Mouse (Mus musculus) CD4-positive, CD25-positive, alpha-beta regulatory T cell, adult 4 months (primary cell): ENCODE results near the gene Timp3. TPM values are rescaled to one million over a fixed set of nuclear protein-coding genes. Genes with fewer than 3 reads are reported as not detected.
"Not testable (repeated sequence)": the region's sequence is repeated elsewhere in the genome, so short reads cannot be mapped to it uniquely, and the experiment has no call there.

Experiments used
- ATAC-seq: one replicate; pipeline ENCODE4 v1.8.0; 2017
- polyA plus RNA-seq, 2 experiments: library from polyadenylated mRNA; unstranded; fragments of 100-300 nt; shearing (Covaris generic); gene quantifications; one replicate each; pipeline ENCODE4 v1.2.1; 2017

Gene Timp3
- polyA plus RNA-seq, 2 experiments from 2014 or later = not detected

DNA sequence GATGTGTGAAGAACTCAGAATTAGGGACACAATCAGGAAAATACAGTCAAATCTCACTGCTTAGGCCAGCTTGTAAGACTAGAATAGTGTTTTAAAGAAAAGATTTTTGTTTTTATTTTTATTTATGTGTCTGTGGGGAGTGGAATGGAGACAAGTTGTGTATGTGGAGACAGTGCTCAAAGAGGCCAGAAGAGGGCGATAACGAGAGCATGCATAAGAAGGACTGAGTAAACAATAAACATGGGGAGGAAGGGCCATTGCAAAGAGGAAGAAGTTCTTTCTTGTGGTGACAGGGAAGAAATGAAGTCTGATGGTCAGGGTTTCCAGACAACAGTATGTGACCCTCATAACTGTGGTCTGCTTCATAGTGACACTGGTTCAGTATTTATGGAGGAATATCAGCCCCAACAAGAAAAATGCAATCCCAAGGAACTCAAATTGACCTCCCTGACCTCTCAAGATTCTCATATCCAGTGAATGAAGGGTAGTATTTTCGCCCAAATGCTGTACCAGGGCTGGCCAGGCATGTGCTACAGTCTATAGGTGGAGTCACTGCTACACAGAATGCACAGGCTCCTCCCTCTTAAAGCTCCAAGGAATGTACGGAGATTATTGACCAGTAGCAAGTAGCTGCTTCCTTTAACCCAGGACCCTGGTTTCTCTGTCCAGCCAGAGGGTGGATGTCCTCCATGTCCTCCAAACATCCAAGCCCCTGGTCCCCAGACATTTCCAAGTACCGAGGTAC lies 56.8 kb downstream of the Timp3 start:
- ATAC-seq = no peak

DNA sequence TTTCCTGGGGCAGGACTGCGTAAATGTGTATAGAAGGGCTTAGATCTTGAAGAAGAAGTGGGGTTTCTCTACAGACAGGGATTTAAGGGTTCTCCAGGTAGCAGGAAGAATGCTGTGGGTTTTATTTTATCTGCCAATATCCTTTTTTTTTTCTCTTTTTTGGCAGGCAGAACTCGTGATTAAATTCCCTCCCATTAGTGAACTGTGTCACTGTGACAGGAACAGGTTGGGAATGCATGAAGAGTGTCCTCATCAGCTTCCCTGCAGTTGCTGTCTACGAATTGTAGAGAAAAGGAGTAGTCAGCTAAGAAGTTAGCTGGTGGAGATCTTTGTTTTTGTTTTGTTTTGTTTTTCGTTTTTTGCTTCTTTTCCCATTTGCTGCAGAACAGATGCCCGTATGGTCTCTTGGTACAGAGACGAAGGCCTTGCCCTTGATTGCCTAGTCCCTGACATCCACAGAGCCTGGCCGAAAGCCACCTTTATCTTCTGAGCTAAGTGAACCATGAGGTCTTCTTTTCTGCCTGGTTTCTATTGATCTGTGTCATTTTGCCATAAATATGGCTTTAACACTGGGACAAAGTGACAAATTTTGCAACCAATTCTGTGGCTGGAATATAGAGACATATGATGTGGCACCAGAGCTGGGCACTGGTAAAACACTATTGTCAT lies 58.3 kb downstream of the Timp3 start:
- ATAC-seq = no peak

DNA sequence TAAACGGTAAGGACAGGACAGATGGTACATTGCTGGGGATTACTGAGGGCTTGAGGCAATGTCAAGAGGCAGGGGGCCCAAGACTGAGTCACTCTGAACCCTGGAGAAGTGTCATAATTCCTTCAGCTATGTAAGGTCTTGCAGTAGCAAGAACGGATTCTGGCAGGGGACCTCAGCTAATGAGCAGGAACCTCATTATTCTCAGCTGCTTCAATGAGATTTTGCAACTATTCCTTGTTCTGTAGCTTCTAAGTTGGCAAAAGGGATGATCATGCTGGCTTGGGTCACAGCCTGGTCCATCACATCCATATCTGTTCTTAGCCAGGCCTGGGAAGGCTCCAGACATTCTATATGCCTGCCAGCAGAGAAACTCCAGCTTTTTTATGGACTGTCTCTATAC lies 59.0 kb downstream of the Timp3 start:
- ATAC-seq = no peak

DNA sequence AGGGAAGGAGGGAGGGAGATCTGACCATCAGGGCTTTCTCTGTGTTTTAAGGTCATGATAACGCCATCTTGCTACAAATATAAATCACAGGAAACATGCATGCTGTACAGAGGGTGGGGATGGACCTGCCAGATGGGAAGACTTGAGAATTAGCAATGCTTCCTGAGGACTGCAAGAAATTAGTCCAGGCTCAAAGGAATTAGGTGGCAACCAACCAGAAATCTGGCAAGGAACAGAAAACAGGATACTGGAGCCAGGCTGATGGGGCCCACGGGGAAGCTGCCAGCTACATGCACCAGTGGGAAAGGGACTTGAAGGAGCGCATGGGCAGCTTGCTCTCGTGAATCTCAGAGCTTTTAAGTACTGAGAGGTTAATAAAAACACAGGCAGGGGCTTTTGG lies 59.5 kb downstream of the Timp3 start:
- no peak for ATAC-seq

DNA sequence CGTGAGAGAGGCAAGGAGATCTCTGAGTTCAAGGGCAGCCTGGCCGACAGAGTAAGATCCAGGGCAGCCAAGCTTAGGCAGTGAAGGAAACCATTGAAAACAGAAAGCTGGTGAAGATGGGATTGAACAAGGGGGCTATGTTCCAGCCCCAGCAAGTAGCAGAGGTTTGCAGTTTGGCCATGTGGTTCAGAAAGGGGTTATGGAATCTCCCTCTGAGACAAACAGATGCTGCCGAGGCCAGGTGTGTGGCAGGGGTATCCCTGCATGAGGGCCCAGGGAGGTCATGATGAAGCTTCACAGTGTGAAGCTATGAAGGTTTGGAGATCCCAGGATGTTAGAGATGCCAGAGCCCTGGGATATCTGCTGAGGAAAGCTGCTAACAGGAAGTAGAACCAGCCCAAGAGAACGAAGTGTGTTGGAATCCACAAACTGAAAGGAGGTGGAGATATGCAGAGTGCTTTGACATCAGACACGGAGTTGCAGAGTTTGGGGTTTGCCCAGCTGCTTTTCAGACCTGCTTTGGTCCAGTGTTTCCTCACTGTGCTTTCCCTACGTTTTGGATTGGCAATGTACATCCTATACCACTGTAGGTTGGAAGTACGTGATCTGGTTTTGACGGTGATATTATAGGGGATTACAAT lies 63.6 kb downstream of the Timp3 start:
- no peak for ATAC-seq

DNA sequence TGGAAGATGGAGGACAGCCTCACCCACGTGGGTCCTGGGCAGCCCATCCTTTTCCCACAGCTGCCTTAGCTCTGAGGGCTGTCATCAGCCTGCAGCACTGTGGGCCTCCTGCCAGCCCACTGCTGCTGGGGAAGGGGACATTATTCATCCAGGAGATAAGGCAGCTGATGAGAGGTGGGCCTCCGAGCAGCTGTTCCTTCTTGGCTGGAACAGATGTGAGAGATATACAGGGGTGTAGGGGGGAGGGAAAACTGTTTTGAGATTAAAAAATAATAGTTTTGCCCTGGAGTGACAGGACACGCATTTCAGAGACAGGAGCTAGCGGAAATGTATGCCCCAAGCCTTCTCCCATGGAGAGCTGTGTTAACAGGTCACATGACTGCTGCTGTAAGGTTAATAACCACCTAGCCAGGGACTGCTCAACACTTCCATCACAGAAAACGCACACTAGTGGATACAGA lies 65.5 kb downstream of the Timp3 start:
- ATAC-seq = no peak

DNA sequence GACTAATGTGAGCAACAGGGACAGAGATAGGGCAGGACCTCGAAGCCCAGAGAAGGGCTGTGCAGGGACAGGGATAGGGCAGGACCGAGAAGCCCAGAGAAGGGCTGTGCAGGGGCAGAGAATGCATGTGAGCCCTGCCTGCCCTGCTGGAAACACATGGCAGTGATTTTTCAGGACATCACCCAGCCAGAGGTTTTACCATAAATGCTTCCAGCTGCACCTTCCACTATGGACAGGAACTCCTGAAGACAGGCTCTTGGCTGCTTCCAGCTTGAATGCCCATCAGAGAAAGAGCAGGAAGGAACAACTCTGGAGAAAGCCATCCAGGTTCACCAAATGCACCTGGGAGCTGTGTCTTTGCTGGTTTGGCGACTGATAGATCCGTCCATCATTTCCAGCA lies 67.2 kb downstream of the Timp3 start:
- ATAC-seq = no peak

DNA sequence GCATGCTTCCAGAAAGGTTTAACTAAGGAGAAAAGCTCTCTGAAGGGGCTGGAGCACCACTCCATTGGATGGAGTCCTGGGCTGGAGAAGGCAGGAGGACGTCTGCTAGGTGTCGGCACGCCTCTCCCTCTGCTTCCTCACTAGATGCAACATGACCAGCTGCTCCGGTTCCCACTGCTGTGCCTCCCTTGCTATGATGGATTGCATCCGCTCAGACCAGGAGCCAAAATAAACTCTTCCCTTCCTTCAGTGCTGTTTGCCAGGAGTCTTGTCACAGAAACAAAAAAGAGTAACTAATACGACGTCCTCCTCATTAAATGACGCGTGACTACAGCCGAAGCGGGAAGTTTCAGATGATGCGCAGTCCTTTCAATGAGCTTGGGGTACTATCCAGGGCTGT lies 68.6 kb downstream of the Timp3 start:
- no peak for ATAC-seq

DNA sequence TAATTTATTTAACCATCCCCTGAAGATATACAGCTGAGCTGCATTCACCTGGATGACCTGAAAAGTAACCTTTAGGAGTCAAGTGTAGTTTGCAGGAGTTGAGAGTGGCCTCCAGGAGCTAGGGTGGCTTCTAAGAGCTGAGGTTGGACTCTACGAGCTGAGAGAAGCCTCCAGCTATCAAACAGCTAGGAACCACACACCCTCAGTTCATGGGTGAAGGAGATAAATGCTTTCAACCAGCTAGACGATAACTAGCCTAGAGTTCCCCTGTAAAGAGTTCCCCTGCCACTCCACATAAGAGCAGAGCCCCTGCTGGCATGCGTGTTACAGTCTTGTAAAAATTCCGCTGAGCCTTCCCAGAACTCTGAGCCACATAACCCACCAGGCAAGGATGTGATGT lies 69.2 kb downstream of the Timp3 start:
- ATAC-seq = no peak

DNA sequence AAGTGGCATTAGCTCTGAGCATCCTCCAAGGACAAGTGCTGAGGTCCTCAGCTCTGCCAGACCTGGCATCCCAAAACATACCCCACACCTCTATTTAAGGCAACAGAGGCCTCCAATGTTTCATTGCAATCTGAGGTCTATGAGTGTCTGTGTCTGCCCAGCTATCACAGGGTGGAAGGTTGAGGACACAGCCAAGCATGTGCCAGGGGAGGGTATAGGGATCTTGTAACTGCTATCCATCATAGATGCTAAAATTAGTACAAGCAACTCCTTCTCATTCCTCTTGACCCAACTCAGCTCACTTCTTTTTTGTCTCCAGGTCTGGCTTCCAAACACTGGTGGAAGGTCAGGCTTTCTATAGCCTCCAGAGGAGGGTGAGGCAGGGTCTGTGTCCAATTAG lies 71.4 kb downstream of the Timp3 start:
- ATAC-seq = no peak

DNA sequence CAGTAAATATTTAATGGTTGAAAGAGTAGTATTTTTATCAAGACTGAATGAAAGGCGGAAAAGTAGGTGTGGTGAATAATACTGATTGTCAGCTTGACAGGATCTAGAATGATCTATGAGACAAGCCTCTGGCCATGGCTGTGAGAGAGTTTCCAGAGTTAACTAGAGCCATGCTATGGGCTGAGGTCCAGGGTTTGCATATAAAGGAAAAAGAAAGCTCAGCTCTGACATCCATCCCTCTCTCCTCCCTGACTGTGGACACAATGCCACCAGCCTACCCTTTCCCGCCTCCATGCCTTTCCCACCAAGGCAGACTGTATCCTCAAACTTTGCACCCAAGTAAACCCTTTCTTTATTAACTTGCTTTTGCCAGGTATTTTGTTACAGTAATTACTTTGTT lies 73.9 kb downstream of the Timp3 start:
- no peak for ATAC-seq

DNA sequence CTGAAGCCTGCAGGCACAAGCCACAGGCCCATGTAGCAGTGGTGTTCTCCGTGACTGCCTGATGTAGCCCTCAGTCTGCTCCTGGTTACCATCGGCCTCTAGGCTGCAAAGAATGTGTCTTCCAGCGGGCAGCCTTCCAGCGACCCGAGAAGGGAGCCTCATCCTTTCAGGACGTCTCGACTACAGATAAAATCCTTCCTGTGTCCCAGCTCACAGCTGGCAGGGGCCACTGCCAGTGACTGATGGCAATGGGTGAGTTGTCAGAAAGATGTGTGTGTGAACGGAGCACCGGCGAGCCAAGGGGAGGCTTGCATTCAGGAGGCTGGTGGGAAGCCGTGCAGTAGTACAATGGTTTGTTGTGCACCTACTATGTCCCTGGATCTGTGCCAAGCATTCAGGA lies 75.7 kb downstream of the Timp3 start:
- no peak for ATAC-seq

DNA sequence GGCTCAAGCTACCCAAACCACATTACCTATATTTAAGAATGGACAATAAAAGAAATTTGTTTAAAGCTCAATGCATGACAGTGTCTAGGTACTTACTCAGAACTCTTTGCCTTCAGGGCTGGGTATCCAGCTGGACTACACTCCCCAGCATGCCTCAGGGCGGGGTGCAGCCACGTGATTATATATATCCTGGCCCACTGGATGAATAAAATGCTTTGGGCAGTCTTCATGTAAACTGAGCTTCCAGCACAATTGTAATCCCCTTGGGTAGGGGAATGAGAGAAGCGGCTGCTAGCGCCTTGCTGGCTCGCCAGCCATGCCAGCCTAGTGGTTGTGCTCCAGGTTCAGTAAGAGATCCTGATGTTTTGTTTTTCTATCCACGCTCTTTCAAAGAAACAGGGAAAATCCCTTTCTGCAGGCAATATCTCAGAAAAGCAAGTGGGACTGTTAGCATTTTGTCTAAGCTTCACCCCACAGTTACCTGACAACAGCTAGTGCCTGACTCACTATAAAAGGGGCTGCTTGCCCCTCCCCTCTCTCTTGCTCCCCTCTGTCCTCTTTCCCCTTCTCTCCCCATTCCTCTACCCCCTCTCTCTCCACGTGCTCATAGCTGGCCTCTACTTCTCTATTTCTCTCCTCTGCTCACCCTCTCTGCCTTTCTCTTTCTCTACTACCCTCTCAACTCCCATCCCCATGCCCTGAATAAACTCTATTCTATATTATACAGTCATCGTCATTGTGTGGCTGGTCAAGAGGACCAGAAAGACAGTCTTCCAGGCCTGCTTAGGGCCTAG lies 76.4 kb downstream of the Timp3 start:
- ATAC-seq = no peak

DNA sequence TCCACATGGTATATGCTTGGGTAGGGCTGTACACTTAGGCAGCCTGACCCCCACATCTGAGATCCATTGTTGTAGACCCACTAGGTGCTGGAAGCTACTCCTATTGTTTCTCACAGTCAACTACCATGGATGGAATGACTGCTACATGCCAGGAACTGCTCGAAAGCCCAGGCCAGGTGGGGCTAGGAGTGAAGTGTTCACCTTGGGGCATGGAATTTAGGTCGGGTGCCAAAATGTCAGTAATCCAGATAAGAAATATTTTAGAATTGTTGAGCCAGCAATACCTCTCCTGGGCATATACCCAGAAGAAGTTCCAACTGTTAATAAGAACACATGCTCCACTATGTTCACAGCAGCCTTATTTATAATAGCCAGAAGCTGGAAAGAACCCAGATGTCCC lies 78.6 kb downstream of the Timp3 start:
- not testable (repeated sequence) for ATAC-seq

DNA sequence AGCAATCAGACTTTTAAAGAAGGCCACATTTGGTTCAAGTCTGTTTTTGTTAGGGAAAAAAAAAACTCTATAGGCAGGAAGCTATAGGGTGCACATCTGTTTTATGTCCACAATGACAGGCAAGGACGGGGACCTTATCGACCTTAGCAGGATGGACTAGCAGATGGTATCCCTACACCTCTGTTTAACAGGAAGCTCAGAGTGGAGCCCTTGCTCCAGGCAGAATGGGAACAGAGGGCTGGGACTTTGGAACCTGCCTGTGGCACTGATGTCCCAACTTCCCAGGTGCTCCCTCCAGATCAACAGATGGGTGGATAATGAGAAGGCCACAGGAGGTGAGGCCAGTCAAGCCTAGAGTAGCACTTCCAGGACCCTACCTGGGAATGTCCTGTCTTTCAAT lies 80.5 kb downstream of the Timp3 start:
- ATAC-seq = no peak

DNA sequence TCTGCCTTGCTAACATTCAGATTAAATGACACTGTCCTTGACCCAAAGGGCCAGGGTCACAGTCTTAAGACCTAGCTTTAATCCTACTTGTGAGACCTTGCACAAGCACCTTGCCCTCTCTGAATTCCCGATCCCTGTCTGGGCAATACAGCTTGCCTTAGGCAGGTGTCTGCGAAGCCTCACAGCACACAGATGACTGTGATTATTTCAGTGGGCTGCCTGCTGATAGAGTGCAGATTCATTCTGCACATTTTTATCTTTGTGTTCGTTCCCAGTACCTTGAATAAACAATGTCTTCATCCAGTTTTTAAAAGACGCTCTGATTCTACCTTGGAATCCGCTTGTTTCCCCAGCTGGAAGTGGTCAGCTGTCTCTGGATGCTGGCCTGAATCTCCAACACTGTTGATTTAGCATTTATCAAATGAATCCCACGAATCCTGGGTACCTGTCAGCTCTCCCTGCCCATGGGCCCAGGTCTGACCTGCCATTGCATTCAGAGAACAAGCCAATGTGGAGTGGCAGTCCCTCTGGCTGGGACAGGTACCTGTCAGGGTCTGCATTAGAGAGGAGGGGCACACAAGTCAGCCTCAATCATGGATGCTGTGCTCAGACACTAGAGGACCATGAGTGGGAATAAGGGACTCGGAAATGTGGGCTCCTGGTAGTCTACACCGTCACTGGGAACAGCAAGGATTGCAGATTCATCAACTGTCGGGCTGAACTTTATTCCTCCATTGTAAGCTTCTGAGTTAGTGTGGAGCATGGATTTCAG lies 81.2 kb downstream of the Timp3 start:
- ATAC-seq = no peak

DNA sequence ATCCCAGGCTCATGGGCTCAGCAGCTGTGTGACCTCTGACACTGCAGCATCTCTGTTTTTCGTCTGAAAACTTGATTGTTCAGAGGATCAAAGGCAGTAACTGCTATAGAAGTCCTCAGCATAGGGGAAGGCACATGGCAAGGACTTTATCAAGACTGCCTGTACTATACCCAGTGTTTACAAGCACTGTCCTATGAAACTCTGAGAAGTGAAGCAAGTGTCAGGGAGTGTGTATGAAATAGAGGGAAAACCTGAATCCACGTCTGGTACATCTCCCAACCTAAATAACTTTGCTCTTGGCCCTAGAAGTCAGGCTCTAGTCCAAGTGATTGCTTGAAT lies 81.7 kb downstream of the Timp3 start:
- ATAC-seq = no peak

DNA sequence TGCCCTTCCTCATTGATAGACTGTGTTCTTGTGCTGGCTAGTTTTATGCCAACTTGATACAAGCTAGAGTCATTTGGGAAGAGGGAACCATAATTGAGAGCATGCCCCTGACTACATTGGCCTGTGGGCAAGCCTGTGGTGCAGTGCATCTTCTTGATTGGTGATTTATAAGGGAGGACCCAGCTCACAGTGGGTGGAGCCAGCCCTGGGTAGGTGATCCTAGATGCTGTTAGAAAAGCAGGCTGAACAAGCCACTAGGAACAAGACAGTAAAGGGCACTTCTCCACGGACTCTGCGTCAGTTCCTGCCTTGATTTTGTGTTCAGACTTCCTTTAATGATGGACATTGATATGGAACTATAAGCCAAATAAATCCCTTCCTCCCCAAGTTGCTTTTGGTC lies 84.5 kb downstream of the Timp3 start:
- no peak for ATAC-seq

DNA sequence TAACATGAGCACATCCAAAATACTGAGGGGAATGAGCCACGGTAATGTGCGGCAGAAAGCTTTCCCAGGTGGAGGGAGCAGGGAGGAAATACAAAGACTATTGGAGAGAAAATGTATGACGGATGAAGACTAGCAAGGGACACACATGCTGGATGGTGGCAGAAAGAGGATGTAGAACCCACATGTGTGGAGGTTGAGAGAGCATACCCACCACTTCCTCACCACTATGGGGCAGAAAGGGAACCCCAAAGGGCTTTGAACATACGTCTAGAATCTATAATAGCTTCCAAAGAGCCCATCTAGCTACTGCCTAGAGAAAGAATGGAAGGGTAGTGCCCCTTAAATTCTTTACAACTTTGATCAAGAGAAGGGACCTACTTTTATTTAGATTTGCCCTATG lies 85.5 kb downstream of the Timp3 start:
- no peak for ATAC-seq

DNA sequence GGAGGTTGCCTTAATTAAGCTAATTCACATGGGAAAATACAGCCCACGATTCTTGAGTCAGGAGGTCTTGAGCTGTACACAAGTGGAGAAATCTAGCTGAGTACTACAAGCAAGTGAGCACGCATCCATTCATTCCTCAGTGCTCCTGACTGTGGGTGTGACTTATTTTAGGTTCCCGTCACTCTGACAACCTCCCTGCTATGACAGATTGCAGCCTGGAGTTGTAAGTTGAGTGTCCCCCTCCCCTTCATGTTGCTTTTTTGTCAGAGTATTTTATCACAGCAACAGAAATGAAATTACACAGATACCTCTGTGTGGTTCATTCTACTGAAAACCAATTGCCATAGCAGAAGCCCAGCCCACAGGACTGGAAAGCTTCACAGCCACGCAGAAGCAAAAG lies 86.1 kb downstream of the Timp3 start:
- ATAC-seq = no peak

DNA sequence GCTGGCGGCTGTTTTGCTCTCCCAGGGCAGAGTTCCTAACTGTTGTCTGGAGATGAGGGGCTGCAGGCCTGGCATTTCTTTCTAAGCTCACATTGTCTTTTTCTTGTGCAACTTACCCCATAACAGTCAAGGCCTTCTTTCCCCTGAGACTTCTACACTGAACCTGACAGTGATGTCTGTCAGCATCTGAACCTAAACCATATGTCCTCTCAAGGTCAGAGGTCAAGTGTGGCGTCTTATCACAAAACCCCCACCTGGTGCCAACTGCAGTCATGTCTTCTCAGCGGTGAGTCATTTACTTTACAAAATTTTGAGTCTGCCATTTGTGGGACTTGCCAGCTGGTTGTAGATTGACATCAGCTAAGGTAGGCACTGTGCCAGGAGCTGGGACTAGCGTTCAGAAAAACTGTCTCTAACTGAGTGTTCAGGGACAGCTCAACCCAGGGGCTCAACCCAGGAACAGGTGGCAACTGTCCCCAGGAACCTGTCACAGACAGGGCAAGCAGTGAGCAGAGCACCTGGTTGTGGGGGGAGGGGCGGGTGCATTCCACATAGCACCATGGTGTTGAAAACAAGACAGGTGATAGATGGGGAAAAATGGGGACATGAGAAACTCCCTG lies 87.8 kb downstream of the Timp3 start:
- ATAC-seq = no peak

DNA sequence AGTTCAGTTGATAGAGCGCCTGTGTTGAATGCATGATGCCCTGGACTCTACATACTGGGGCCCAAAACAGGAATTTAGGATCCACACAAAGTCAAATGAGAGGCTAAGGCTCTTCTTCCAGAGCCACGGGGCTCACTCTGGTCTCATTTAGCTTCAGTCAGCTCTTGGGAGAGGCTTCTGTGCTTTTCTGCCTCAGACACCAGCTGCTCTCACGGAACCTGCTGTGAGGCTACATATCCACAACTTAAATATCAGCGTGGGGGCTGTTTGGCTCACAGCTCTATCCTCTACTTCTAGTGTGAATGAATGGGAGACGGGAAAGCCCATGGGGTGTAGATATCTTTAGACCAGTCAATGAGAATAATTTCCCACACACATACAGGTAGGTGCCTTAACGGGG lies 88.6 kb downstream of the Timp3 start:
- ATAC-seq = no peak
